Mouse (Mus musculus) embryonic facial prominence, embryonic 13.5 days (tissue): Measurements from ENCODE around the gene Hspa5. TPM values are rescaled to one million over a fixed set of nuclear protein-coding genes. Genes with fewer than 3 reads are reported as not detected.

Experiments used
- ATAC-seq: fragments of 200-750 bp; cut with Nextera tagmentation; 2 replicates; pipeline ENCODE4 v1.8.0; 2017; ENCODE audit warnings: low read depth; ENCODE audit not compliant: insufficient number of reproducible peaks, insufficient read depth, low FRiP score, low TSS enrichment
- H3K27ac ChIP-seq: fragments of 300-500 bp; sonication (generic); 2 replicates; pipeline ENCODE4 v1.5.1; 2015; ENCODE audit warnings: moderate library complexity, mild to moderate bottlenecking, inconsistent platforms
- H3K27me3 ChIP-seq: fragments of 300-500 bp; sonication (generic); 2 replicates; pipeline ENCODE4 v1.6.1; 2015; ENCODE audit warnings: mild to moderate bottlenecking, inconsistent platforms
- H3K36me3 ChIP-seq: fragments of 300-500 bp; sonication (generic); 2 replicates; pipeline ENCODE4 v1.6.1; 2015; ENCODE audit warnings: mild to moderate bottlenecking, inconsistent platforms
- H3K4me1 ChIP-seq: fragments of 300-500 bp; sonication (generic); 2 replicates; pipeline ENCODE4 v1.6.1; 2015; ENCODE audit warnings: inconsistent platforms
- H3K4me2 ChIP-seq: fragments of 300-500 bp; sonication (generic); 2 replicates; pipeline ENCODE4 v1.6.1; 2015; ENCODE audit warnings: moderate library complexity, mild to moderate bottlenecking, inconsistent platforms
- H3K4me3 ChIP-seq: fragments of 300-500 bp; sonication (generic); 2 replicates; pipeline ENCODE4 v1.5.1; 2015; ENCODE audit warnings: mild to moderate bottlenecking, inconsistent platforms
- H3K9ac ChIP-seq: fragments of 300-500 bp; sonication (generic); 2 replicates; pipeline ENCODE4 v1.6.1; 2015; ENCODE audit warnings: mild to moderate bottlenecking, inconsistent platforms
- H3K9me3 ChIP-seq: fragments of 300-500 bp; sonication (generic); 2 replicates; pipeline ENCODE4 v1.6.1; 2016; ENCODE audit warnings: inconsistent platforms
- WGBS: fragments of 180-500 bp; shearing (Covaris S2); methylation state at CpG from one replicate; pipeline ENCODE4 v1.1.7; 2015; ENCODE audit warnings: mixed read lengths; 5-methylcytosine and 5-hydroxymethylcytosine counted together
- polyA plus RNA-seq: library from polyadenylated mRNA; unstranded; fragments of >200 nt; fragmentation: Nextera tagmentation; extraction: Ambion mirVana; gene quantifications from 2 replicates; pipeline ENCODE4 v1.2.1, GENCODE M21; 2015

The Hspa5 gene
- 753 and 870 TPM in 2 replicates for polyA plus RNA-seq

- no peaks in the 10 kb centered on the region for H3K9me3 ChIP-seq
- H3K4me2 ChIP-seq = peak within 1 kb of the TSS; percentile 71
- H3K27ac ChIP-seq = peak within 1 kb of the TSS; percentile 89
- under 1% methylated on average over 60 of the region's 60 CpGs for WGBS
- H3K9ac ChIP-seq = peak within 1 kb of the TSS; percentile 97
- H3K36me3 ChIP-seq = peaks cover 38% of the 10 kb centered on the region
- ATAC-seq = peak; percentile 99
- H3K4me1 ChIP-seq = peaks cover 37% of the 10 kb centered on the region
- H3K4me3 ChIP-seq = peak within 1 kb of the TSS; percentile 94
- no peaks in the 10 kb centered on the region for H3K27me3 ChIP-seq
These were observed at the start of gene Hspa5 for GRCm38 (mm10) chr2:34771368-34772226. Hspa5 (plus strand) TSS chr2:34771970.

DNA sequence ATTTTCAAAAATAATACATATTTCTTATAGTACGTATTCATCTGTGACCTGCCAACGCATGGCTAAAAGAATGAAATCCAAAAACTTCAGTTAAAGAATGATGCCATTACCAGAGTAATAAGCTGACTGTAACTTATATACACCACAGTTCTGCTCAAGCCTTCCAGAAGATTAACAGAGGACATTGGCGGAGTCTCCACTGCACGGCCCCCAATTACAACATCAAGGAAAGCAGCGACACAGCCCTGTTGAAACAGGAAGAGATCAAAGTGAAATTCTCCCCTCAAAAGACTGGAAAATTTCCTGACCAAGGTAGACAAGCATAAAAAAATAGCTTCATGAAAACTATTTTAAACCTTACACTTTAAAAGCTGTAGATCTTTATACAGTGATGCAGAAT, 46.5 kb upstream of the Hspa5 start:
- Histone ChIP-seq H3K36me3 (peaks cover 78% of the 10 kb centered on the region), H3K9ac (no peak overlapping the region), H3K27me3 (no peaks in the 10 kb centered on the region), H3K4me1 (no peaks in the 10 kb centered on the region), H3K4me3 (no peak overlapping the region), H3K4me2 (no peak overlapping the region), H3K27ac (no peak overlapping the region), H3K9me3 (no peaks in the 10 kb centered on the region)
- 94% methylated on average over 5 of the region's 5 CpGs for WGBS
- no peak for ATAC-seq

- Histone ChIP-seq H3K4me1 (no peaks in the 10 kb centered on the region), H3K27me3 (no peaks in the 10 kb centered on the region), H3K9ac (no peak overlapping the region), H3K4me2 (no peak overlapping the region), H3K4me3 (no peak overlapping the region), H3K36me3 (peaks cover 61% of the 10 kb centered on the region), H3K9me3 (no peaks in the 10 kb centered on the region), H3K27ac (no peak overlapping the region)
- 91% methylated on average over 8 of the region's 8 CpGs for WGBS
- no peak for ATAC-seq
These were observed 44.6 kb upstream of the Hspa5 start for GRCm38 (mm10) chr2:34727045-34727728.

- Histone ChIP-seq H3K9me3 (no peaks in the 10 kb centered on the region), H3K4me1 (no peaks in the 10 kb centered on the region), H3K36me3 (peaks cover 5% of the 10 kb centered on the region; the same call in 1 of the 2 replicates), H3K27me3 (no peaks in the 10 kb centered on the region), H3K27ac (no peak overlapping the region), H3K4me3 (no peak overlapping the region), H3K9ac (no peak overlapping the region), H3K4me2 (no peak overlapping the region)
- WGBS = 73% methylated on average over 1 of the region's 1 CpGs
- ATAC-seq = no peak
These were observed 35.1 kb upstream of the Hspa5 start for GRCm38 (mm10) chr2:34736626-34737025.

DNA sequence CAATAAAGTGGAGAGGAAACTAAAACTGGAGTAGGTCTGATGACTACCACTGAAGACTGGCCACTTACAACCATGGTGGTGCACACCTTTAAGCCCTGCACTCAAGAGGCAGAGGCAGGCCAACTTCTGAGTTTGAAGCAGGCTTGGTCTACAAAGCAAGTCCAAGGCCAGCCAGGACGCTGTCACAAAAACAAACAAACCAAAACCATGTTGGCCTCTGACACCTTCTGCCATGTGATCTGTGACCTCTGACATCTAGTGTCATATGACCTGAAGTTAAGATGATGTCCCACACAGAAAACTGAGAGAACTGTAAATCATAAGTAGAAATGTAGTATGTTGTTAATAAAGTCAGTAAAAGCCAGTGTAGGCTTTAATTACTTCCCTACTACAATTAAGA, 33.9 kb upstream of the Hspa5 start:
- ATAC-seq = no peak
- H3K27me3 ChIP-seq = no peaks in the 10 kb centered on the region
- 55% methylated on average over 1 of the region's 1 CpGs for WGBS
- peaks cover 8% of the 10 kb centered on the region; the same call in 1 of the 2 replicates for H3K36me3 ChIP-seq
- H3K4me3 ChIP-seq = no peak overlapping the region
- no peaks in the 10 kb centered on the region for H3K4me1 ChIP-seq
- H3K4me2 ChIP-seq = no peak overlapping the region
- H3K9me3 ChIP-seq = no peaks in the 10 kb centered on the region
- no peak overlapping the region for H3K27ac ChIP-seq
- no peak overlapping the region for H3K9ac ChIP-seq

- WGBS = 80% methylated on average over 1 of the region's 1 CpGs
- H3K4me2 ChIP-seq = no peak overlapping the region
- ATAC-seq = no peak
- 0 out of 2 replicates have a peak, but pooled peaks cover 7% of the 10 kb centered on the region for H3K36me3 ChIP-seq
- no peaks in the 10 kb centered on the region for H3K4me1 ChIP-seq
- no peak overlapping the region for H3K9ac ChIP-seq
- no peak overlapping the region for H3K4me3 ChIP-seq
- no peaks in the 10 kb centered on the region for H3K9me3 ChIP-seq
- H3K27me3 ChIP-seq = no peaks in the 10 kb centered on the region
- H3K27ac ChIP-seq = no peak overlapping the region
These were observed 31.9 kb upstream of the Hspa5 start for GRCm38 (mm10) chr2:34739684-34740391.

GRCm38 (mm10) chr2:34741390-34742159, 30.2 kb upstream of the Hspa5 start:
- Histone ChIP-seq H3K4me3 (no peak overlapping the region), H3K9ac (no peak overlapping the region), H3K27me3 (no peaks in the 10 kb centered on the region), H3K4me2 (no peak overlapping the region), H3K27ac (no peak overlapping the region), H3K9me3 (no peaks in the 10 kb centered on the region), H3K4me1 (no peaks in the 10 kb centered on the region), H3K36me3 (0 out of 2 replicates have a peak, but pooled peaks cover 7% of the 10 kb centered on the region)
- no peak for ATAC-seq
- WGBS = 92% methylated on average over 12 of the region's 12 CpGs

DNA sequence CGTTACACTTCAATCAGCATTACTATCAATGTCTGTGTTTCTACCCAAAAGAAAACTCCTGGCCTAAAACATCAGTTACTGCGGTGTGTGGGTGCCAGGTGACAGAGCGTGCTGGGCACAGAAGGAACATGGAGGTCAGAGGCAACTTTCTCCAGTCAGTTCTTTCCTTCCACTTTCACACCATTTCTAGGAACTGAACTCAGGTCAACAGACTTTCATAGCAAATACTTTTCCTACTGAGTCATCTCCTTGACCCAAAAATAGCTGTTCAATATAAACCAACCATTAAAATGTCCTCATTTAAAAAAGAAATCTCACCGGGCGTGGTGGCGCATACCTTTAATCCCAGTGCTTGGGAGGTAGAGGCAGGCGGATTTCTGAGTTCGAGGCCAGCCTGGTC, 29.1 kb upstream of the Hspa5 start:
- no peak for ATAC-seq
- H3K27me3 ChIP-seq = no peaks in the 10 kb centered on the region
- no peak overlapping the region for H3K27ac ChIP-seq
- WGBS = 95% methylated on average over 8 of the region's 8 CpGs
- no peaks in the 10 kb centered on the region for H3K4me1 ChIP-seq
- no peak overlapping the region for H3K4me3 ChIP-seq
- no peak overlapping the region for H3K9ac ChIP-seq
- 0 out of 2 replicates have a peak, but pooled peaks cover 7% of the 10 kb centered on the region for H3K36me3 ChIP-seq
- no peak overlapping the region for H3K4me2 ChIP-seq
- H3K9me3 ChIP-seq = no peaks in the 10 kb centered on the region

- H3K9me3 ChIP-seq = no peaks in the 10 kb centered on the region
- no peak overlapping the region for H3K4me2 ChIP-seq
- no peak overlapping the region for H3K9ac ChIP-seq
- 91% methylated on average over 8 of the region's 8 CpGs for WGBS
- no peaks in the 10 kb centered on the region for H3K27me3 ChIP-seq
- no peak overlapping the region for H3K4me3 ChIP-seq
- 0 out of 2 replicates have a peak, but pooled peaks cover 11% of the 10 kb centered on the region for H3K36me3 ChIP-seq
- no peaks in the 10 kb centered on the region for H3K4me1 ChIP-seq
- no peak overlapping the region for H3K27ac ChIP-seq
- ATAC-seq = no peak
These were observed 27.3 kb upstream of the Hspa5 start for GRCm38 (mm10) chr2:34744476-34744875.

GRCm38 (mm10) chr2:34745673-34746072, 26.1 kb upstream of the Hspa5 start:
- H3K27ac ChIP-seq = no peak overlapping the region
- no peak for ATAC-seq
- 0 out of 2 replicates have a peak, but pooled peaks cover 11% of the 10 kb centered on the region for H3K36me3 ChIP-seq
- 89% methylated on average over 2 of the region's 2 CpGs for WGBS
- no peaks in the 10 kb centered on the region for H3K9me3 ChIP-seq
- no peak overlapping the region for H3K4me2 ChIP-seq
- H3K27me3 ChIP-seq = no peaks in the 10 kb centered on the region
- no peak overlapping the region for H3K4me3 ChIP-seq
- H3K4me1 ChIP-seq = no peaks in the 10 kb centered on the region
- no peak overlapping the region for H3K9ac ChIP-seq

DNA sequence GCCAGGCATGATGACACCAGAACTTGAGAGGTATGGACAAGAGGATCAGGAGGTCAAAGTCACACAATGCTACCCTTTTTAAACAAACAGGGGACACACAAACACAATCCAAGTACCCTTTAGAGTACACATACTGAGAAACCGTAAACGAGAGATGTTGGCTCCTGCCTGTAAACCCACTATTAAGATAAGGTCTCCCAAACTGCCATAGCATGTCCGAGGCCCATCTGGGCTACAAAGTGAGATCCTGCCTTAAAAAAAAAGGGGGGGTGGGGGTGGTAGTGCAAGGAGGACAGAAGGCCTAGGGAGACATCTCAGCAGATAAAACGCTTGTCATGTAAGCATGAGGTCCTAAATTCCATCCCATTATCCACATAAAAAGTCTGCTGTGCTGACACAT, 23.3 kb upstream of the Hspa5 start:
- Histone ChIP-seq H3K27me3 (no peaks in the 10 kb centered on the region), H3K36me3 (0 out of 2 replicates have a peak, but pooled peaks cover 8% of the 10 kb centered on the region), H3K27ac (no peak overlapping the region), H3K4me2 (no peak overlapping the region), H3K4me3 (no peak overlapping the region), H3K9me3 (no peaks in the 10 kb centered on the region), H3K4me1 (peaks cover 11% of the 10 kb centered on the region), H3K9ac (no peak overlapping the region)
- ATAC-seq = no peak
- 88% methylated on average over 4 of the region's 4 CpGs for WGBS
